Mouse (Mus musculus) CH12F3 (cell line): ENCODE measurements around the gene March9.

Experiments used
- in situ Hi-C: fragments of 300-500 bp; cut with MboI; formaldehyde crosslinking; loops from 2 replicates; pipeline ENCODE4 v1.14.3; 2020; ENCODE audit warnings: low sequenced_read_pairs

March9 gene

GRCm38 (mm10) chr10:127040569-127041214, 19.3 kb downstream of the March9 start:
- in situ Hi-C loops: no loop called here

- in situ Hi-C loops: no loop called here
These were observed 22.3 kb downstream of the March9 start for GRCm38 (mm10) chr10:127037641-127038040.

- in situ Hi-C loops: no loop called here
These were observed 23.7 kb downstream of the March9 start for GRCm38 (mm10) chr10:127036273-127036672.

DNA sequence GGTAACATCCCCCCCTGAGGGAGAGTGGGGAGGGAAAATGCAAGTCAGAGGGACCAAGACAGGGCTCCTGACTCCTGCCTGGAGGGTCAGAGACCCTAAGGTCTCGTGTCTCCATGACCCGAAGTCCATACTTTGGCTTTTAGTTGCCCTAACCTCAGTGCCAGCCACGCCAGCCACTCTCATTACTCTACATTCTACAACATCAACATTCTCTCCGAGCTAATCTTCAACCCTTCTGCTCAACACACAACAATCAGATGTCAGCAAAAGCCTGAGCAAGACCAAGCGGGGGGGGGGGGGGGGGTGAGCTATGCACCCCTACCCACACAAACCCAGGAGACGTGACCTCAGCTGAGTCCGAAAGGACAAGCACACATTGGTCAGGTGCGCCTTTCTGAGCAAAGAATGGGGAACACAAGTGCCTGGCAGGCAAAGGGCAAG, 26.7 kb downstream of the March9 start:
- in situ Hi-C loops: no loop called here

GRCm38 (mm10) chr10:127030336-127031296, 29.4 kb downstream of the March9 start, which contains the start of gene Tsfm:
Tsfm (minus strand) TSS chr10:127030840.
- in situ Hi-C loops: no loop called here

DNA sequence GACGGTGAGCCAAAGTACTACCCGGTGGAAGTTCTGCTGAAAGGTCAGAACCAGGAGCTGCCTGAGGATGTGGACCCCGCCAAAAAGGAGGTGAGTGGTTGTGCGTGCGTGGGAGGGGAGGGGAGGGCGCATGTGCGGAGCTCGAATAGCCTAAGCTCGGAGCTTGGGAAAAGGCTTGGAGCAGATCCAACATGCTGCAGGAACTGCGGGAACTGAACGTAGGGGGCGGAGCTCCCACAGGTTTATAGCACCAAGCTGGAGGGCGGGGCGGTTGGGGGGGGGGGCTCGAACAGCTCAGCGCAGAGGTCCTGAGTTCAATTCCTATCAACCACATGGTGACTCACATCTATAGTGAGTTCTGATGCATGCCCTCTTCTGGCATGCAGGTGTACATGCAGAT, 41.6 kb downstream of the March9 start:
- in situ Hi-C loops: no loop called here

DNA sequence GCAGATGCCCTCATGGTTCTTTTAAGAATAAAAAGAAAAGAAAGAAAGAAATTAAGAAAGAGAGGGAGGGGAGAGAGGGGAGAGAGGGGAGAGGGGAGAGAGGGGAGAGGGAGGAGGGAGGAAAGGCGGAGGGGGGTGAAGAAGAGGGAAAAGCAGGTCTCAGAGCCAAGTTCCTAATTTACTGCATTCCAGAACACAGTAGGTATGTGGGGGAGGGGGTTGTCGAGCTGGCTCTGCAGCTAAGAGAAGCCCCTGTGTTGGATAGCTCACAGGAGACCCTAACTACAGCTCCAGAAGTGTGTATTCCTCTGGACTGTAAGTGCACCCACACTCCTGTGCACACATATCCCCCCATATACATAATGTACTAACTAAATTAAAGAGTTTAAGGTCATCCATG, 42.9 kb downstream of the March9 start:
- in situ Hi-C loops: no loop called here

DNA sequence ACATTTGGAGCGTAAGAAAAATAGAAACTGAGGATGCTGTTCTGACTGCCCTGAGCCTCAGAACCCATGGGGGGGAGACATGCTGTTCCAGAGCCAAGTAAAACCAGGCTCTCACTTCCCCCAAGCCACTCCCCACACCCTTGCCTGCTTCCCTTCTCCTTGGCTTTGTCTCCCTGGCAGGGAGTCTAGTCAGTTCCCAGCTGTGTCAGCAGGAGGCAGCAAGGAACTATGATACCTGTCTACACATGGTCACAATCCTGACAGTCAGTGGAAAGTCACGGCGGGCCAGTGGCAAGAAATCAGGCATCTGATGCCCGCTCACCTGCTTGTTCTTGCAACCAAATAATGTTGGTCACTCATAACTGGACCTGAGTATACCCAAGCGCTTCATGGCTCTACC, 43.5 kb downstream of the March9 start:
- in situ Hi-C loops: no loop called here
